Mouse (Mus musculus) layer of hippocampus, adult 2 months (tissue): Measurements from ENCODE around the gene Tyro3. TPM values are rescaled to one million over a fixed set of nuclear protein-coding genes. Genes with fewer than 3 reads are reported as not detected.

Experiments
- DNase-seq, 2 experiments: peaks; one replicate each; pipeline ENCODE4 v3.0.0; 2022; ENCODE audit warnings: low spot score in 2 of 2
- H3K27ac ChIP-seq: fragments of 200-600 bp; 2 replicates; pipeline ENCODE4 v1.8.1; 2022
- H3K4me3 ChIP-seq: fragments of 200-600 bp; 2 replicates; pipeline ENCODE4 v1.8.1; 2022; ENCODE audit warnings: mild to moderate bottlenecking
- CTCF ChIP-seq: fragments of 200-600 bp; conservative IDR thresholded peaks from 2 replicates; pipeline ENCODE4 v1.8.1; 2022; ENCODE audit warnings: antibody characterized with exemption, mild to moderate bottlenecking, moderate library complexity
- total RNA-seq, 2 experiments: library from RNA; stranded (reverse); gene quantifications; 2 replicates each; pipeline ENCODE4 v1.2.3; 2021

Gene Tyro3
- total RNA-seq, 2 experiments from 2014 or later: 75.5 to 80.8 TPM

GRCm38 (mm10) chr2:119810890-119811289 is 13.4 kb downstream of the Tyro3 start:
- Histone ChIP-seq H3K27ac (no peak overlapping the region), H3K4me3 (no peak overlapping the region)
- no peak for TF ChIP-seq CTCF
- DNase-seq: no peak

DNA sequence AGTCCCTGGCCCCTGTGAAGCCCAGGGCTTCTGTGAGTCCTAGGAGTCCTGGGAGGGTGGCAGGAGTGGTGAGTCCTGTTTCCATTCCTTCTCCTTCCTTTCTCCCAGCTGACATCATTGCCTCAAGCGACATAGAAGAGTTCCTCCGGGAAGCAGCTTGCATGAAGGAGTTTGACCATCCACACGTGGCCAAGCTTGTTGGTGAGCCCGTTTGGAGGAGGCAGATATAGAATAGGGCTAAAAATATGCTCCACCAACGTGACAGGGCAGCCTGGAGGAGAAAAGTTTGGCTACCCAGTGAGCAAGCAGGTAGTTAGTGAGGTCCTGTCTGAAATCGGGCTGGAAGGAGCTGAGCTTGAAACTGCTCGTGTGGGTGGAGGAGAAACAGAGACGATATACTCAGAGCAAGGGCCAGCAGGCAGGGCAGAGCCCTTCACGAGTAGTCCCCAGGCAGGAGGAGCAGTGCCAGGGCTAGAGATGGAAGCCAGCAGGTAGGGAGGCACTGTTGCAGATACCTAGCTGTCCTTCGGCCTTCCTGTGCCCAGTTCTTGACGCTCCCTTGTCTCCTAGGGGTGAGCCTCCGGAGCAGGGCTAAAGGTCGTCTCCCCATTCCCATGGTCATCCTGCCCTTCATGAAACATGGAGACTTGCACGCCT is 14.1 kb downstream of the Tyro3 start:
- Histone ChIP-seq H3K27ac (no peak overlapping the region), H3K4me3 (no peak overlapping the region)
- no peak for TF ChIP-seq CTCF
- DNase-seq: no peak

GRCm38 (mm10) chr2:119814376-119814933 is 16.9 kb downstream of the Tyro3 start:
- no peak overlapping the region for H3K4me3 ChIP-seq
- DNase-seq: peak; percentile 72 to 73
- TF ChIP-seq CTCF: no peak
- H3K27ac ChIP-seq: peak overlapping the region; percentile 79

DNA sequence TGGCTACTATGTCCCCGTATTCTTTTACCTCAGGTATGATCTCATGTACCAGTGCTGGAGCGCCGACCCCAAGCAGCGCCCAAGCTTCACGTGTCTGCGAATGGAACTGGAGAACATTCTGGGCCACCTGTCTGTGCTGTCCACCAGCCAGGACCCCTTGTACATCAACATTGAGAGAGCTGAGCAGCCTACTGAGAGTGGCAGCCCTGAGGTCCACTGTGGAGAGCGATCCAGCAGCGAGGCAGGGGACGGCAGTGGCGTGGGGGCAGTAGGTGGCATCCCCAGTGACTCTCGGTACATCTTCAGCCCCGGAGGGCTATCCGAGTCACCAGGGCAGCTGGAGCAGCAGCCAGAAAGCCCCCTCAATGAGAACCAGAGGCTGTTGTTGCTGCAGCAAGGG is 19.1 kb downstream of the Tyro3 start:
- TF ChIP-seq CTCF: no peak
- Histone ChIP-seq H3K27ac (peak overlapping the region; percentile 77), H3K4me3 (no peak overlapping the region)
- no peak for DNase-seq

GRCm38 (mm10) chr2:119817047-119817446 is 19.5 kb downstream of the Tyro3 start:
- Histone ChIP-seq H3K27ac (peak overlapping the region; percentile 77), H3K4me3 (no peak overlapping the region)
- DNase-seq: peak; percentile 59 to 79
- TF ChIP-seq CTCF: no peak

DNA sequence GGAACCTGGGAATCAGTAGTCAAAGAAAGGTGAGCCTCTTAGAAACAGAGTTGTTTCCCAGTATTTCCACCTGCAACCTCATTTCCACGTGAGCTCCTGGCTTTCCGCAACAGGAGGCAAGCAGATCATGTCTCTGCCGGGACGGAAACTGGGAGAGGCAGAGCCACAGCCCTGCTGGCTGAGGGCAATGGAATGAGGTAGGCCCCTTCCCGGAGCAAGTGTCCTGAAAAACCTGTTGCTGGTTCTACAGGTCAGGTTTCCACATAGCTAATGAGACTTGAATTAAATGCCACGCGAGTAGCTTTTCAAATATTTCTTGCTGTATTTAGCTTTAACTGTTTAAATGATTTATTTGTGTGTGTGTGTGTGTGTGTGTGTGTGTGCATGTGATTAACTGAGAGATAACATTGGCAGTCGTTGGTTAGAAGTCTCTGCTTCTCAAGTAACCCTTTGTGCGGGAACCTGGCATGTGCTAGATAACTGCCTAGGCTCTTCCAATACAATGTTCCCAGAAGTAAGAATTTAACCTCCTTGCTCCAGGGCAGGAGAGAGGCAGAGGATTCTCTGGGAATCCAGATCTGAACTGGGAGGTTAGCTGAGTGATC is 21.2 kb downstream of the Tyro3 start:
- no peak for TF ChIP-seq CTCF

DNA sequence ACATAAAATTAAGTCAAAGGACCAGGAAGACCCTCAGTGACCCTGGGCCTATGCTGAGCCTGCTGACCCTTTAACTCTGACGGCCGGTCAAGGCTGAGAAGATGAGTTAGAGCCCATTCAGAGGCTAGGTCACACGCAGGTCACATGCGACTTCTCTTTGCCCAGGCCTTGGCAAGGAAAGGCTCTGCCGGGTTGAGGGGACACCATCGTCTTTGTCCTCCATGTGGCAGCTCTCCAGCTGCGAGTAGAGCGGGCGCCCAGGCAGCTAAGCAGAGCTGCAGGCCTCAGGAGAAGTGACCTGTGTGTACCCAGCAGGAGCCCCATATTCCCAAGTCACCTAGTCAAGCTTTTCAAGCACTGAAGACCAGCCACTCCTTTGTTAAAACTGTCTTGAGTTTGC is 23.6 kb downstream of the Tyro3 start:
- TF ChIP-seq CTCF: no peak

More for the DNA sequence above, 21.2 kb downstream of the Tyro3 start:
- Histone ChIP-seq H3K27ac (no peak overlapping the region), H3K4me3 (no peak overlapping the region)
- no peak for DNase-seq

DNA sequence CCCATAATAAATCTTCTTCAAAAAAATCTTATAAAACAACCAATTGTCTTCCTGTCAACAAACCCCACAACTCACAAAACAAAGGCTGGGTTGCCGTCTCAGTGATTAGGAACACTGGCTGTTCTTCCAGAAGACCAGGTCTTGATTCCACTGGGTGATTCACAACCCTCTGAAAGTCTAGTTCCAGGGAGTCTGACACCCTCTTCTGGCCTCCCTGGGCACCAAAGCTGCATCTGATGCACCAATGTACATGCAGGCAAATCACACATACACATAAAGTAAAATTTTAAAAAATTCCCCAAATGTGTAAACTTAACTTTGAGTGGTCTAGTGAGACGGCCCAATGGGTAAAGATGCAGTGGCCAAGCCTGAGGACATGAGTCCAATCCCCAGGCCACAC is 33.0 kb downstream of the Tyro3 start:
- TF ChIP-seq CTCF: peak; percentile 67
- Histone ChIP-seq H3K27ac (no peak overlapping the region), H3K4me3 (no peak overlapping the region)
- no peak for DNase-seq

More for the DNA sequence above, 23.6 kb downstream of the Tyro3 start:
- peak; percentile 66 to 67 for DNase-seq
- Histone ChIP-seq H3K4me3 (no peak overlapping the region), H3K27ac (peak overlapping the region; percentile 56)

DNA sequence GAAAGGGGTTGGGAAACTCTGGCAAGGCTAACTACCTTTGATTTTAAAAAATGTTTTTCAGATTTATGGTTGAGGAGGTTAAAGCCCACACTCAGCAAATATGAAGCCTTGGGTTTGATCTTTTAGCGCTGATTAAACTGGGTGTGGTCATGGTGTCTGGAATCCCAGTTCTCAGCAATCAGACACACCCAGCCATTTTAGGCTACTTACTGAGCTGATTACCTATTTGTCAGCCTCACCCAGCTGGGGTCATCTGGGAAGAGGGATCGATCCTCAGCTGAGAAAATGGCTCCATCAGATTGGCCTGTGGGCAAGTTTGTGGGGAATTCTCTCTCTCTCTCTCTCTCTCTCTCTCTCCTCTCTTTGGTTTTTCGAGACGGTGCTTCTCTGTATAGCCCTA is 36.7 kb downstream of the Tyro3 start:
- no peak for TF ChIP-seq CTCF
- DNase-seq: no peak

DNA sequence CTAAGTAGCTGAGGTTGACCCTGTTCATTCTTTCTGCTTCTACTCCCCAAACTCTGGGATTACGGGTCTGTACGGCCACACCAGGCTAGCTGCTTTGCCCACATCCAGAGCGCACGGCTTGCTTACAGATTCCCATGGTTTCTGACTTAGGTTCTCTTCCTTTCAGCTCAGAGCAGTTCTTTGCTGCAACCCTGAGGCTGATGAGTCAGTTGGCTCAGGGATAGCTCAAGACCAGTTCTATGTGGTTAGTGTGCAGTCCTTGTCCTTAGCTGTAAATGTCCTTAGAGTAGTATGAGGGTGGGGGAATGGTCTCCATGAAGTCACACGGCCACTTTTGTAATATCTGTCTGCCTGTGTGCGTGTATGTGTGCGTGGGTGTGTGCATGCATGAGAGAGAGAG is 40.1 kb downstream of the Tyro3 start:
- no peak overlapping the region for H3K27ac ChIP-seq
- DNase-seq: no peak
- no peak for TF ChIP-seq CTCF
- H3K4me3 ChIP-seq: no peak overlapping the region

More for the DNA sequence above, 36.7 kb downstream of the Tyro3 start:
- Histone ChIP-seq H3K4me3 (no peak overlapping the region), H3K27ac (no peak overlapping the region)

GRCm38 (mm10) chr2:119838363-119839156 is 41.0 kb downstream of the Tyro3 start:
- no peak for TF ChIP-seq CTCF
- Histone ChIP-seq H3K4me3 (no peak overlapping the region), H3K27ac (no peak overlapping the region)
- DNase-seq: no peak

- 0 out of 2 replicates have a peak, but pooled peaks have one; percentile 23 for TF ChIP-seq CTCF
- H3K4me3 ChIP-seq: no peak overlapping the region
- DNase-seq: no peak
- H3K27ac ChIP-seq: no peak overlapping the region
Observed at GRCm38 (mm10) chr2:119840008-119840407, 42.5 kb downstream of the Tyro3 start.

DNA sequence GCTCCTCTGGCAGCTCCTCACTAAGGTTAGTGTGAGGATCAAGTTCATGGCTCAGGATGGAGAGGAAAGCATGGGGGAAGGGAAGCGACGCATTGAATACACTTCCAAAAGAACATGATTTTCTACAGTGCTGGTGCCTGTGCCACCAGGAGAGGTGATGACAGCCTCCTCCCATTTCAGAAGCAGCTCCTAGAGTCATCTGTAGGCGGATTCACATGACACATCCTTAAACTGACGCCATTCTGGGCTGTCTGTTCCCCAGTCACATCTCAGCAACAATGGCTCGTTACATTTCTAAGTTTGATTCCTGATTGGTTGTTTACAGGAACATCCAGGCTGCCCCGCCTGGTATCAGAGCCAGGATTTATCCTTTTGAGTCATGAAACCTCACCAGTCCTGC is 44.5 kb downstream of the Tyro3 start:
- no peak for TF ChIP-seq CTCF
- H3K27ac ChIP-seq: peak overlapping the region; percentile 73

More for the DNA sequence above, 44.5 kb downstream of the Tyro3 start:
- DNase-seq: peak in 1 of 2 experiments; percentile 69
- no peak overlapping the region for H3K4me3 ChIP-seq
